Mouse (Mus musculus): ENCODE results near the gene Mynn.

GRCm38 (mm10) chr3:30655937-30656336 is 54.1 kb downstream of the Mynn start:
- TF ChIP-seq GATA1 (IDR thresholded peaks at IDR 0.05; ENCODE audit: borderline replicate concordance, low read length) (no peak), FLI1 (IDR thresholded peaks at IDR 0.05; ENCODE audit: low read length) (no peak)
